Mouse (Mus musculus) heart, adult 11 months (tissue): ENCODE results near the gene Fbxl8.

Experiments
- DNase-seq: peaks from one replicate; pipeline ENCODE4 v3.0.0; 2022

The Fbxl8 gene

DNA sequence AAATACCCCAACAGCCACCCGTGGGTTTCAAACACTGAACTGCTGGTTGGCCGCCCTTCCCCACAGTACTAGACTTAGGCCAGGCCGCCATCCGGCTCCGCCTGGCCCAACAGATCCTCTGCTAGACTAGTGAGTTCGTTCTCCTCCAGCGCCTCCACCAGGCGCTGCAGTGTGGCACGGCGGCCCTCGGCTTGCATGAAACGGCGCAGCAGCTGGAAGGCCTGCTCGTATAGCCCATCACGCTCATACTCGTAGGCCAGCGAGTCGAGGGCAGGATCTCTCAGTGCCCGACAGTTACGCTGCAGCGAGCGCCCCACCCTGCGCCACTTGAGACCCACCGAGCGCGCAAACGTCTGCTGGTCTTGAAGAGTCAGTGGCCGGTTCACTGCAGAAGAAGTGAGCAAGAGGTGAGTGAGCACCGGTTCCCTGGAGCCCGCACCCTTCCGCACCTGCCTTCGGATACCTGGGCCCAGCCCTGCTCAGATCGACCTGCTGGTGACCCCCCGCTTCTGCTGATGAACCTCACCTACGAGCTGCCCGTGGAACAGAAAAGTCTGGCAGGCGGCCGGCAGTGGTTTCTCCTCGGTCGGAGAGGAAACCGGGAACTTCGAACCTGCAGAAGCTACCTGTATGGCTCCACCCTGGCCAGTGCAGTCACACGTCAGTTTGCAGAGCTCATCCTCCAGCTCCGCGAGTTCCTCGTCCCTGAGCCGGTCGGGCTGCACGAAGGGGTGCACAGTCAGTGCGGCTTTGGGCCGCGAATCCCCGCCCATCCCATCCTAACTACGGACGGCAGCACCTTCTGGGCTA is 5.3 kb upstream of the Fbxl8 start:
- peak; percentile 93 for DNase-seq

DNA sequence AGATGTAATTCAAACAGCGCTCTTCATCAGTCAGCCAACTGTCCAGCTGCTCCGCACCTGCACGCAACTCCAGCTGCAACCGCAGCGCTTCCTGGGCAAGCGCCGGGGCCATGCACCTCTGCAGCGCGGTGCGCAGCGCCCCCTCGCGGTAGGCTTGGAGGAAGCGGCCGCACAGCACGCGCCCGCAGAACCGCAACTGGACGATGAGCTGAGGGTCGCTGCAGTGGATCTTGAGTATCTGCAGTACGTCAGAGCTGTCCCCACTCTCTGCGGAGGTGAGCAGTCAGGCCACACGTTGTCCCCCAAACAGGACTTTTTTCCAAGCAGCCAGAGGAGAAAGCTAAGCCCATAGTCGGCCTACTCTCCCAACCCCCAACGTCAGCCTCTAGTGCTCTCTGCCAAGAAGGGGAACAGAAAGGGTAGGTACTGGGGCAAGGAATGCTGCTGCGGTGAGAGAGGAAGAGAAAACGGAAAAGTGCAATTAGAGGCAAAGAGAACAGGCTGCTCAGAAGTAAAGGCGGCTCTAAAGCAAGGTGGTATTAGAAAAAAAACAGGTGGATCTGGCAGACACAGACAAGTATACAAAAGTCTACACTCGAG is 4.6 kb upstream of the Fbxl8 start:
- peak; percentile 94 for DNase-seq

DNA sequence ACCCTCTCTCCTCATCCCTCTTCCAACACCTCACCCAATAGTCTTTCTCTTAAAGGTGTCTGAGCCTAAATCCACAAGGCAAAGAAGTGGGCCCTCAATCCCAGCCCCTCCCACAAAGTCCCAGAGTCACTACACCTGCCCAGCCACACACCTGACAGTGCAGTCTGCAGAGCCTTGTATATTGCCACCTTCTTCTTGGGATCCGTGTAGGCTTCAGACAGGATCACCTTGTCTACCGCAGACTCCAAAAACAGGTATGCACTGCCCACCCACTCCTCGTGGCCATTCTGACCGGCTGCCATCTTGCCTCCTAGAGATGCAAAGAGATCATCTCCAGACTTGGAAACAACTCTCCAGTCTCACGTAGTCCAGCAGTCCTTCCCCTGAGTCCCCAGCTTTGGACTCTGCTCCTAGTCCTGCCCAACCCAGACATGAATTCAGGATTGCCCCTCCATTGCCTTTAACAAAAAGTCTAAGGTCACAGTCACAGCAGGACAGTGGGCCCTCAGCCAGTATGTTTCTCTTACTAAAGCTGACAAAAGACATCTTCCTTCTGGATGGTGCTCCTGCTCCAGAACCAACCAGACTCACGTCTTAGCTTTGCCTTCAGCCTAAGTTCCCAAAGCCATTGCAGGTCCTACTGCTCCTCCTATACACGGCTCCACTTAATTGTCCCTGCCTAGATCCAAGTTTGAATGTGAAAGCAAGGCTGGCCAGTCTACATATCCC is 3.9 kb upstream of the Fbxl8 start:
- DNase-seq = peak; percentile 90

DNA sequence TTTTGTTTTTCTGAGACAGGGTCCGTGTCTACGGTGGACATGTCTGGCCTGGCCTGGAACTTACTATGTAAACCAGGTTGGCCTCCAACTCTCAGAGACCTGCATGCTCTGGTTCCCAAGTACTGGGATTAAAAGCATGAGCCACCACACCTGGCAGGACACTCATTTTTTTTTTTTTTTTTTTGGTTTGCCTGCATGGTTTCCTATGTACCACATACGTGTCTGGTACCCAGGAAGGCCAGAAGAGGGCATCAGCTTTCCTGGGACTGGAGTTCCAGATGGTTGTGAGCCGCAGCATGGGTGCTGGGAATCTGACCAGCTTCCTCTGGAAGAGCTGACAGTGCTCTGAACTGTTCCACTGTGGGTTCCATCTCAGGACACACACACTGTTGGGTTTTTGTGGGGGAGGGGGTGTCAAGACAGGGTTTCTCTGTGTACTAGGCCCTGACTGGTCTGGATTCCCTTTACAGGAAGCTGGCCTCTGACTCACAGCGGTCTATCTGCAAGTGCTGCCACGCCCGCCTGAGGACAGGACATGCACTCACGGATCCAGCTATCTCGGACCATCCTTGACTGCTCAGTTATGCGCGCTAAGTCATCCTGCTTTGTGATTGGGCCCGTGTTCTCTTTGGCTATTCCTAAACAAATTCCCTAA is 3.0 kb upstream of the Fbxl8 start:
- peak; percentile 81 for DNase-seq

DNA sequence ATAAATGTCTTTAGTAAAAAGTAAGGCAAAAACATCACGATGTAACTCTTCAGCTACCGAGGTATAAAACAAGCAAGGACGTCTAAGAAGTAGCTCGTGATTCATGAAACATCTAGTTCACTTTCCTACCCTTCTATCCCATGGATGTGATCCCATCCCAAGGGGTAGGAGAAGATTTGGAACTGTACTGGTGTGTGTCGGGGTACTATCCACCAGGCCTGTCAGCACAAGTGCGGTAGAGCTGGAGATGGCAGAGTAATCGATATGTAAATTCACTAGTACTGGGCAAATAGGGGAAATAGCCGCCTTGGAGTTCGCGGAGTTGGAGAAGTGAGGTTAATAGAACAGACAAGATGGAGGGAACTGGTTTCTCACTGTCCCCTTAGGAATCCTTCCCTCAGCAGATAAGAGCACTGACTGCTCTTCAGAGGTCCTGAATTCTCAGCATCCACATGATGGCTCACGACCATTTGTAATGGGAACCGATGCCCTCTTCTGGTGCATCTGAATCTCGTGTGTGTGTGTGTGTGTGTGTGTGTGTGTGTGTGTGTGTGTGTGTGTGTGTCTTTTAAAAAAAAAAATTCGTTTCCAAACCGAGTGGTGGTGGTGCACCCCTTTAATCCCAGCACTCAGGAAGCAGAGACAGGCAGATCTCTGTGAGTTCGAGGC is 1.1 kb upstream of the Fbxl8 start:
- DNase-seq = peak; percentile 88

DNA sequence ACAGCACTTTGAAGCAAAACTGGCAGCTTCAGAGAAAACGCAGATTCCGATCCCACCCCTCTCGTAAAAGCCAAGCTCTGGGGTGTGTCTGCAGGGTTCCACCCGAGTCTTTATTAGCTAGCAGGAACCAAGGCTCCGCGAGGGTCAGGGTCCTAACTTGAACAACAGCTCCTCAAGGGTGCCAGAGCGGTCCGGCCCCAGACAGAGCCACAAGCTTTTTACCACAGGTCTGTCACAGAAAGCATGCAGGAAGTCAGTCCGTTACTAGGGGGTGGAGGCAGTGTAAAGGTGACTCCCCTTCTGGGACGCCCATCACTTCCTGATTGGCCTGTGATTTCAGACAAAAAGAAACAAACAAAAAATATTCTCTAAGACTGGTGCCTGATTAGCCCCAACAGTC is 680 bp downstream of the Fbxl8 start:
- peak; percentile 95 for DNase-seq

DNA sequence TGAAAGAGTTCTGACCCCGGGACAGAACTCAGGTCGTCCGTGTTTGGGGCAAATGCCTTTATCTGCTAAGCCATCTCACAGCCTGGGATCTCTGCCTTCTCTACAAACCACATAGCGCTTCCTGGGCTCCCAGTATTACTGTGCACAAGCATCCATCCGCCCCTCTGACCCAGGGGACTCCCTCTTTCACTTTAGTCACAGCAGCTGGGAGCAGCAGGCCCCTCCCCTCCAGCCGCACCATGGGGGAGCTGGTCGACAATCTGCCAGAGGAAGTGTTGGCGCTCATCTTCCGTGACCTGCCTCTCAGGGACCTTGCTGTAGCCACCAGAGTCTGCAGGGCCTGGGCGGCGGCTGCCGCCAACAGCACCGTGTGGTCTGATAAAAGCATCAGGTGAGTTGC is 2.3 kb downstream of the Fbxl8 start:
- DNase-seq = no peak

DNA sequence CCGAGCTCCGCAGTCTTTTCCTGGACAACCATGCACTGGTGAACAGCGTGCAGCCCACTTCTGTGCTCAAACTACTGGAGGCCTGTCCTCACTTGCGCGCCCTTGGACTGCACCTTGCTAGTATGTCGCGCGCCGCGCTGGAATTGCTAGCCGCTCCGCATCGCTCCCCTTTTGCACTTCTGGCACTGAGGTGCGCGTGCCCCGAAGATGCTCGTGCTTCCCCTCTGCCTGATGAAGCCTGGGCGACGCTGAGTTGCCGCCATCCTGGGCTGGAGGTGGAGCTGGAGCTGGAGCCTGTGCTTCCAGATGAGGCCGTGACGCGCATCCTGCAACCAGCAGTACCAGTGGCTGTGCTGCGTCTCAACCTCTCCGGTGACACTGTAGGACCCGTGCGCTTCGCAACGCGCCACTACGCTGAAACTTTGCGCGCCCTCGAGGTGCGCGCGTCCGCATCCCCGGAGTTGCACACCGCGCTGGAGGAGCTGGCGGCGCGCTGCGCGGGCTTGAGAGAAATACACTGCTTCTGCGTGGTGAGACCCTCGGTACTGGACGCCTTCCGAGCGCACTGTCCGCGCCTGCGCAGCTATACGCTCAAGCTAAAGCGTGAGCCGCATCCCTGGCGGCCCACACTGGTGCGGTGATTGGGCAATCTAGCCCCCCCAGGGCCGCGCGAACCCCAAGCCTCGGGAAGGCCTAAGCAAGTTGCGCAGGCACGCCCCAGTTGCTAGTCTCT is 4.1 kb downstream of the Fbxl8 start:
- peak; percentile 96 for DNase-seq

DNA sequence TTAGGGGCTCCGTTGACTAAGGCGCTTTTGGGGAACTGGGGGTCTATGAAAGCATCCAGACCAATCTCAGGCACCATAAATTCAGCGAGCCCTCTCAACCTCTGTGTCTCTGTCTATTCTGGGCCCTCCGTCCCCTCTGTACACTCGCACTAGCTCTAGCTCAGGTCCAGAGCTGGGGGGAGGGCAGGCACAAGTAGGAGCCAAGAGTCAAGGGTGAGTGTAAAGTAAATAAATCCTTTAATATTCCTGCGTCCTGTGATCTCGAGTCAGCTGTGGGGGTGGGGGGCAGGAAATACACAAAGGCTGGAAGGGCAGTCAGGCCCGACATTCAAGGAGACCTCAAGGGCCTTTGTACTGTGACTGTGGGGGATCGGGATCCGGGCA is 4.6 kb downstream of the Fbxl8 start:
- DNase-seq = peak; percentile 89

DNA sequence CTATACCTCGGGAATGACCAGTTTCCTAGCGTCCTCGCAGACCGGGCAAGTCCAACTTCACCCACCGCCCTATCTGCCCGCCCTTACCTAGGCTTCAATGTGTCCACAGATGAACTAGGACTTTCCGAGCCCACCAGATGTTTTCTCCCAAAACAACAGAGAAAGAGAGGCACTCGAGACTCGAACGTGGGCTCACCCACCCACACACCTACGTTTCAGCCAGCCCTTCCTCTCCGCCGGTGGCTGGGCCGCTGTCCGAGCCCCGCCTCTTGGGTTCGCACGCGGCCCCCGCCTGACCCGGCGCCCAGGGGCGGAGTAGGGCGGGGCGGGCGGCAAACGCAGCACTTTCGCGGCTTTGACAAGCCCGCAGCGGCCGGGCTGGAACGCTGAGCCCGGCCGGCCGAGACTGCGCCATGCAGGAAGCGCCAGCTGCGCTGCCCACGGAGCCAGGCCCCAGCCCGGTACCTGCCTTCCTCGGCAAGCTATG is 5.1 kb downstream of the Fbxl8 start, which contains the start of gene Hsf4:
Hsf4 (plus strand) TSS at position 341 of the 487 bp plus-strand sequence.
- peak; percentile 98 for DNase-seq

DNA sequence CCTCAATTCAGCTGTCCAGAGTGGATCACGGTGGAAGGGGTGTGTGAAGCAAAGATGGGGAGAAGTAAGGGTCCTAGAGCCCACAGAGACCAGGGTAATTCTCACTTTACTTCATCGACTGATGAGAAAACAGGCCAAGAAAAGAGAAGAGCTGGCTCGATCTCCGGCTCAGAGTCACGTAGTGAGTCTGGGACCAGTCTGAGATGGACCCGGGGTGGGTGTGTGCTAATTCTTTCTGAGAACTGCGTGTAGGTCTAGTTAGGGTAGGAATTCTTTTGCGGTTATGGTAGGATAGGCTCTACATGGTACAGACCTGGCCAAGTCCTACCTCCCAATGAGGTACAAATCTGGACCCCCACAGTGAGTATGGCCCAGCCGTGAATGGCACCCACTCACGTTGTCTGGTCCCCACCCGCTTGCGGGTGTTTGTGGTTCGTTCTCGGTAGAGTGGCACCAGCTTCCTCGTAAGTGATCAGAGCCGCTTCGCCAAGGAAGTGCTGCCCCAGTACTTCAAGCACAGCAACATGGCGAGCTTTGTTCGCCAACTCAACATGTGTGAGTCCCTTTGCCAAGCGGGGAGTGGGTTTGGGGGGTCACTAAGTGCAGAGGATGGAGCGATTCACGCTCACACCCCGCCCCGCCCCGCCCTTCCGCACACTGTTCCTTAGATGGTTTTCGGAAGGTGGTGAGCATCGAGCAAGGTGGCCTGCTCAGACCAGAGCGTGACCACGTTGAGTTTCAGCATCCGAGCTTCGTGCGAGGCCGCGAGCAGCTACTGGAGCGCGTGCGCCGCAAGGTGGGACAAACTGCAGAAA is 5.9 kb downstream of the Fbxl8 start:
- peak; percentile 90 for DNase-seq

DNA sequence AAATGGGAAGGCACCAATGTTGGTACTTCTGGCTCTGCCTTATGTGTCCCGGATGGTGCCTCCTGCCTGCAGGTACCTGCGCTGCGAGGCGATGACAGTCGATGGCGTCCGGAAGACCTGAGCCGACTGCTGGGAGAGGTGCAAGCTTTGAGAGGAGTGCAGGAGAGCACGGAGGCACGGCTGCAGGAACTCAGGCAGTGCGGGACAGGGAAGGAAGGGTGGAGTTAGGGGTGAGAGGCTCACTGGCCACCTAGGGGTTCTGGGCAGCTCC is 6.4 kb downstream of the Fbxl8 start:
- no peak for DNase-seq

DNA sequence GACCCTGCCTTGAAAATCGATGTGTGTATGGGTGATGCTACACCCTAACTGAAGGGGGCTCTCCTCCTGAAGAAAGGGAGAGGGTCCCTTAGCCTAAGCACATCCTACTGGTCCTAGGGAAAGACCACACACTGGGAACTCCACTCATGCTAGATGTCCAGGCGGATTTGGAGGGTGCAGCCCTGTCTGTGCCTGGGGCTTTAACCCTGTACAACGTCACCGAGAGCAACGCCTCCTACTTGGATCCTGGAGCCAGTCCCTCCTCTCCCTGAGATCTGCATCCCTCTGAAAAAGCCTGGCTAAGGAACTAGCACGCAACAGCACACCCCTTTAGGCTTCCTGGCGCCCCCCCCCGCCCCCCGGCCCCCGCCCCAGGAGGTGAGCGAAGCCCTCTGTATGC is 10.9 kb downstream of the Fbxl8 start:
- peak; percentile 92 for DNase-seq

DNA sequence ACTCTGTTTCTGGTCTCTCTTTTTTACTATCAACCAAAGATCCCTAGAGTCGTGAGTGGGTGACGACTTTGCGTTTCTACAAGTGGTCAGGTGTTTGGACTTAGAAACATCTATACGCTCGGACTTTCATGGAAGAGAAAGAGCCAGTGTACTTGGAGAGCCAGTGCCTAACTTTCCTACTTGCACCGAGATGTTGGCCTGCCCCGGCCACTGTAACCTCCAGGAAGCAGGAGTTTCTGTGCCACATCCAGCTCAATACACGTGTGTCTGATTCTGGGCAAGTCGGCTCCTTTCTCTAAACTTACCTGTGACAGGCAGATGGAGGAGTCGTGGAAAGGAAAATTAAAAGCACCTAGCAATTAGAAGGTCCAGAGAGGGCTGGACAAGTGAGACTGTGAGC is 11.4 kb downstream of the Fbxl8 start, which contains the start of gene Nol3:
Nol3 (plus strand) TSS at position 301 of the 400 bp plus-strand sequence.
- DNase-seq = no peak

DNA sequence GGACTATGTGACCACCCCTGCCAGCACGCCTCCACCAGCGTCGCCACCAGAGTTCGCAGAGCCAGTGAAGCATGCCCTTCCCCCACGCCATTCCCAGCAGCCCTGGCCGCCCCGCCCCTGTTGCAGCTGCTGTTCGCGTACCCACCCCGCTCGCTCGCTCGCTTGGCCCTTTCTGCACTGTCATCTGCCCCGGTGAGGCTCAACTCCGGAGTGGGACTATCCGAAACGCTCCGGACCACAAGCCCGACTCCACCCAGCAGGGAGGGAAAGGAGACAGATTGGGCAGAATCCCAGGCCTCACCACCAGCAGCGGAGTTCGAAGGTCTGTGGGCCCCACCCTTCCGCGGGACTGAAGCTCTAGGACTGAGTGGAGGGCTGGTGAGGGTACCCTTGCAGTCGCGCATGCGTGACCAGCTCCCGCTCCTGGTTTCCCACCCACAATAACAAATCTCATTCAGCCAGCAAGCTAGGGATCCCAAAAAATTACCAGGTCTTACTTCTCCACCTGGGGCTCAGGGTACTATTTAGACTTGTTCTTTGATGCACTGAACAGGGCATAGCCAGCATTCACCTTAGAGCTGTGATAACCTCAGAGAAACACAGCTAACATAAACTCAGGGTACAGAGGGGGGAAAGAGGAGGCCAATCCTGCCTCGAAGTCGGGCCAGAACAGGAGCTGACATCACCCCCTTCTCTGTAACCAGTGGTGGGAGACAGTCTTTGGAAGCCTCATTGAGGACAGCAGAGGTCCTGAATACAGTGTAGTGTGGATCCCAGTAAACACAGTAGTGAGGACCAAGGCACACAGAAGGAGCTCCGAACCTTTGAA is 12.1 kb downstream of the Fbxl8 start:
- DNase-seq = peak; percentile 97

DNA sequence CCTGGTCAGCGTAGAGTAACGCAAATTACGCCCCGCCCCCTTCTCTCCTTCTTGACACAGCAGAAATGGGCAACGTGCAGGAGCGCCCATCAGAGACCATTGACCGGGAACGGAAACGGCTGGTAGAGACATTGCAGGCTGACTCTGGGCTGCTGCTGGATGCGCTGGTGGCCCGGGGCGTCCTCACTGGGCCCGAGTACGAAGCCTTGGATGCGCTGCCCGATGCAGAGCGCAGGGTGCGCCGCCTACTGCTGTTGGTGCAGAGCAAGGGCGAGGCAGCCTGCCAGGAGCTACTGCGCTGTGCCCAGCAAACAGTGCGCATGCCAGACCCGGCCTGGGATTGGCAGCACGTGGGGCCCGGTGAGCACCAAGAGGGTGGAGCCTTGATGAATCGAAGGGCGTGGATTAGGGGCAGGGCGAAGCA is 14.5 kb downstream of the Fbxl8 start:
- DNase-seq = peak; percentile 98

DNA sequence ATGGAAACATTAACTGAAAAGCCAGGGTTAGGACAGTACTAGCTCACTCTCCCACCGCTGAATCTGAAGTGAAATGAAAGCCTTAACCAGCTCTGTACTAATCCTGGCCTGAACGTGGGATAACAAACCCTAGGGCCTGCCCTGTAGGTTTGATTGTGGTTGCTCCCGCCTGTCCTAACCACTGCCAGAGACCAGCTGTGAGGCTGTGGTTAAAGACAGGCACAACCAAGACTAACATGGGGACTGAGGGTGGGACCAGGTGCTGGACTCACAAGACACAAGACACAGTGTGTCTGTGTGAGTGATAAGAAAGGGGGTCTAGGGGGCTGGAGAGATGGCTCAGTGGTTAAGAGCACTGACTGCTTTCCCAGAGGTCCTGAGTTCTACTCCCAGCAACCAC is 16.1 kb downstream of the Fbxl8 start:
- DNase-seq = no peak

DNA sequence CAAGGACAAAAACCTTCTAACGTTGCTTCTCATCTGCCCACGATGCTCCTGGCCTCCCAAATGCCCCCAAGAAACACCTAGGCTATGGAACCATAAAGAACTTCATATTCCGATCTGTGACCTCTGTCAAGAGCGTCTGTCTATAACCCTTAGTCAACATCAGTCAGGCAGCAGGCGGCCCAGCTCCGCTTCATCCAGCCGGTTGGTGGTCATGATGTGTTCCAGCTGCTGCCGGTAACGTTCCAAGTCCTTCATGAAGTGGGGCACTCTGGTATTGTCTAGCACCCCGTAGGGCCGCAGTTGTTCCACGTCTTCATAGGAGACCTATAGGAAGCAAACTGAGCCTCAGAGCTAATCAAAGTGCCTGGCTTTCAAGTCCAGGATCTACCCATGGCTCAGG is 17.4 kb downstream of the Fbxl8 start:
- no peak for DNase-seq

DNA sequence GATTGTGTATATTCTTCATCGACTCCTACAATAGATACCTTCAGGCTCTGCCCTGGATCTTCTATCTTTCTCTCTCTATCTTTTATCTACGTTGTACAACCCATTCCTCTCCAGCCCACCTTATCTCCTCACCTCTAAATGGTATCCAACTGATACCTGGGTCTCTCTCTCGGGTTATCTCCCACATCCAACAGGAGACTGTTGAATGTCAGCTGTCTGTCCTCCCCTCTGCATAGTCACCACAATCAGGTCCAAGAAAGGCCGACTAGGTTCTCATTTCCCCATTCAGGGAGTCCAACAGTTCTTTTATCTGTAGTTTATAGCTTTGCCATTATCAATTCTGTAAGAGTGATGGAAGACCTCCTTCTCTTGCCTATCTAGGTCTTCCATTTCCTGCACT is 17.8 kb downstream of the Fbxl8 start:
- DNase-seq = no peak

DNA sequence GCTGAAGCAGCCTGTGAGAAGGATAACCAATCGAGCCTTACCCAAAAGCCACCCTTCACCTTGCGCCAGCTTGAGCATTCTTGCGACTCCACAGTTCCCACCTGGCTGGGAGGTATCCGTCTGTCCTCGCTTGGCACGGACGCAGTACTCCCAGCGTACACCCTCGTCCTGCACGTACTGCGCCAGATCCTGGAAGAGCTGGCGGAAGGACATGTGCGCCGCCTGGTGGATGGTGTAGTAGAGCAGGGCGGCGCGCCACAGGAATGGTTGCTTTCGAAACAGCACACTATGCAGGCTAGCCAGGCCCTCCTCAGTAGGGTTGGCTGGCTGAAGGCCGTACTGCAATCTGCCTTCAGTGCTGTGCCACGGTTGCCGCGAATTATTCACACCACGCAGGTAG is 18.6 kb downstream of the Fbxl8 start:
- DNase-seq = peak; percentile 94
